ENCODE assay signal across 17 mouse cellular contexts in genomic region chr11:11841590-11841989, GRCm38 (mm10). TPM values are rescaled to one million over a fixed set of nuclear protein-coding genes. Genes with fewer than 3 reads are reported as not detected.
DNase-seq lines count a peak whose midpoint lies in the region; ATAC-seq and TF ChIP-seq lines count a peak whose summit lies in the region.
"Had no signal": no experiment of that assay in that cellular context is flagged by ENCODE, and none has a peak within 500 bp of the region (broad histone marks: within the 10 kb centered on the region; RNA-seq: fewer than 3 reads in every experiment).

No protein-coding gene starts in this region.

- H3K27me3 ChIP-seq in heart, embryonic 15.5 days = no peaks in the 10 kb centered on the region
- no peaks in the 10 kb centered on the region for H3K27me3 ChIP-seq in heart, adult 2 months (ENCODE audit: control insufficient read depth, insufficient read depth, low read length)
- H3K27me3 ChIP-seq in embryonic facial prominence, embryonic 10.5 days (replicated peaks; ENCODE audit: low read depth, poor library complexity, severe bottlenecking) = no peaks in the 10 kb centered on the region
- no peaks in the 10 kb centered on the region for H3K27me3 ChIP-seq in liver, embryonic 14.5 days (ENCODE audit: control insufficient read depth, insufficient read depth, low read length)
- H3K27me3 ChIP-seq: kidney, embryonic 15.5 days; limb, embryonic 13.5 days had no signal

- ATAC-seq in heart, embryonic 15.5 days (replicated peaks; ENCODE audit: insufficient number of reproducible peaks, insufficient read depth, low FRiP score, low read depth) = no peak
- ATAC-seq in liver, embryonic 14.5 days (ENCODE audit: insufficient read depth) = peak; percentile 82
- ATAC-seq: forebrain, embryonic 16.5 days; hindbrain, postnatal 0 days had no signal

- intact Hi-C loops in heart, adult 2 months (cut with DNase I) = loop anchor here (5.0 kb wide), 1 partner anchor 196 kb away; the partner anchor contains the start of gene Grb10

- no peak overlapping the region for H3K4me3 ChIP-seq in heart, embryonic 15.5 days
- no peak overlapping the region for H3K4me3 ChIP-seq in heart, adult 2 months
- no peak overlapping the region for H3K4me3 ChIP-seq in embryonic facial prominence, embryonic 10.5 days
- H3K4me3 ChIP-seq in liver, embryonic 14.5 days (ENCODE audit: insufficient read depth in 1 of 2, low read depth in 2 of 2, low read length in 2 of 2) = no peak overlapping the region
- H3K4me3 ChIP-seq: gastrocnemius, adult 2 months; kidney, embryonic 15.5 days; limb, embryonic 13.5 days had no signal

- H3K36me3 ChIP-seq in heart, embryonic 15.5 days = no peaks in the 10 kb centered on the region
- H3K36me3 ChIP-seq in heart, adult 2 months (ENCODE audit: control insufficient read depth, insufficient read depth, low read length) = no peaks in the 10 kb centered on the region
- H3K36me3 ChIP-seq in embryonic facial prominence, embryonic 10.5 days (replicated peaks) = no peaks in the 10 kb centered on the region
- H3K36me3 ChIP-seq in liver, embryonic 14.5 days (replicated peaks; ENCODE audit: control insufficient read depth, insufficient read depth, low read depth) = no peaks in the 10 kb centered on the region
- H3K36me3 ChIP-seq: kidney, embryonic 15.5 days; limb, embryonic 13.5 days had no signal

- H3K4me2 ChIP-seq in heart, embryonic 15.5 days = no peak overlapping the region
- H3K4me2 ChIP-seq in liver, embryonic 14.5 days (ENCODE audit: low read depth) = peak overlapping the region; percentile 64
- H3K4me2 ChIP-seq: kidney, embryonic 15.5 days; limb, embryonic 13.5 days had no signal

- 23% methylated on average over 4 of the region's 4 CpGs for WGBS in heart, embryonic 15.5 days
- WGBS in heart, adult 2 months = 38% methylated on average over 4 of the region's 4 CpGs
- WGBS in embryonic facial prominence, embryonic 10.5 days = 82% methylated on average over 4 of the region's 4 CpGs
- 7% methylated on average over 4 of the region's 4 CpGs for WGBS in liver, embryonic 14.5 days (ENCODE audit: insufficient replicate concordance)

- TF ChIP-seq EP300 in heart, adult 2 months (IDR thresholded peaks at IDR 0.05; ENCODE audit: insufficient read depth, low read depth, low read length) = no peak
- TF ChIP-seq EP300 in liver, embryonic 14.5 days (IDR thresholded peaks at IDR 0.05; ENCODE audit: low read depth) = peak; percentile 93

- no peaks in the 10 kb centered on the region for H3K79me2 ChIP-seq in heart, adult 2 months (replicated peaks; ENCODE audit: control insufficient read depth, insufficient read depth, low read length)

- TF ChIP-seq CTCF in heart, adult 2 months (IDR thresholded peaks at IDR 0.05) = no peak
- no peak for TF ChIP-seq CTCF in liver, embryonic 14.5 days (IDR thresholded peaks at IDR 0.05; ENCODE audit: low read depth)

- H3K4me1 ChIP-seq in heart, embryonic 15.5 days (replicated peaks) = peaks cover 54% of the 10 kb centered on the region
- peaks cover 11% of the 10 kb centered on the region for H3K4me1 ChIP-seq in heart, adult 2 months (ENCODE audit: control insufficient read depth, insufficient read depth, low read length)
- H3K4me1 ChIP-seq in embryonic facial prominence, embryonic 10.5 days = peaks cover 39% of the 10 kb centered on the region
- H3K4me1 ChIP-seq in liver, embryonic 14.5 days (replicated peaks; ENCODE audit: control insufficient read depth in 2 of 2, insufficient read depth in 2 of 2, low read length in 1 of 2) = peaks cover 69 to 74% of the 10 kb centered on the region in 2 experiments

- TF ChIP-seq POLR2A in heart, adult 2 months (IDR thresholded peaks at IDR 0.05; ENCODE audit: insufficient read depth, low read depth, low read length) = no peak

- peak overlapping the region; percentile 51 for H3K27ac ChIP-seq in heart, embryonic 15.5 days
- H3K27ac ChIP-seq in heart, adult 2 months = no peak overlapping the region
- H3K27ac ChIP-seq in embryonic facial prominence, embryonic 10.5 days (replicated peaks) = peak overlapping the region; percentile 49; the same call in 1 of the 2 replicates
- H3K27ac ChIP-seq in liver, embryonic 14.5 days = peak overlapping the region; percentile 93
- H3K27ac ChIP-seq: gastrocnemius, adult 2 months; hindbrain, postnatal 0 days; kidney, embryonic 15.5 days; limb, embryonic 13.5 days; macrophage had no signal

- H3K9ac ChIP-seq in heart, embryonic 15.5 days = no peak overlapping the region
- H3K9ac ChIP-seq in heart, adult 2 months (ENCODE audit: low read depth, low read length) = no peak overlapping the region
- peak overlapping the region; percentile 67 for H3K9ac ChIP-seq in liver, embryonic 14.5 days (replicated peaks)
- H3K9ac ChIP-seq: kidney, embryonic 15.5 days; limb, embryonic 13.5 days had no signal

- no peaks in the 10 kb centered on the region for H3K9me3 ChIP-seq in heart, embryonic 15.5 days (replicated peaks)
- H3K9me3 ChIP-seq in embryonic facial prominence, embryonic 10.5 days = no peaks in the 10 kb centered on the region
- no peaks in the 10 kb centered on the region for H3K9me3 ChIP-seq in liver, embryonic 14.5 days (ENCODE audit: control insufficient read depth, low read length)
- H3K9me3 ChIP-seq: kidney, embryonic 15.5 days; limb, embryonic 13.5 days had no signal

- no peak for DNase-seq in heart, adult 2 months
- peak; percentile 33 for DNase-seq in 416B (ENCODE audit: low read depth)
- DNase-seq in embryonic facial prominence, embryonic 10.5 days (ENCODE audit: low spot score) = no peak
- DNase-seq in liver, embryonic 14.5 days (ENCODE audit: low read depth in 3 of 3, low spot score in 3 of 3) = peak; percentile 64 to 75 (median 73)
- DNase-seq in left cerebral cortex, adult 8-10 months (ENCODE audit: low spot score in 2 of 2) = no peak
- DNase-seq in gastrocnemius, postnatal 10 days = no peak
- DNase-seq: cerebellum, adult 2 months; gastrocnemius, adult 2 months; heart, postnatal 4 days; midbrain, embryonic 14.5 days; thymus, postnatal 36 days had no signal

RNA-seq across cellular contexts. Expression of gene Fignl1, which starts 32.8 kb away (rescaled TPM):
- polyA plus RNA-seq in heart, embryonic 15.5 days (2015; fragmentation: Nextera tagmentation; extraction: Ambion mirVana) = 42.5 and 45.8 TPM in 2 replicates
- under 1 TPM; 0.21 to 0.30 TPM for total RNA-seq in heart, adult 2 months (2021)
- polyA plus RNA-seq in heart, adult 2 months (2012; rRNA removed) = 0.15 and 1.2 TPM in 2 replicates
- polyA plus RNA-seq in embryonic facial prominence, embryonic 10.5 days (2016; fragmentation: Nextera tagmentation; extraction: Ambion mirVana) = 105 and 112 TPM in 2 replicates
- polyA plus RNA-seq in liver, embryonic 14.5 days (2012; rRNA removed) = 23.2 and 32.2 TPM in 2 replicates
- polyA plus RNA-seq in liver, embryonic 14.5 days (2014; fragmentation: Nextera tagmentation; extraction: Ambion mirVana) = 102 and 110 TPM in 2 replicates
- under 1 TPM; 0.67 to 0.89 (median 0.85) TPM for total RNA-seq in left cerebral cortex, adult 8-10 months (2022)
- 1 to 10 TPM; 3.9 to 4.8 TPM for total RNA-seq in gastrocnemius, postnatal 10 days (2021)

RNA-seq across cellular contexts. Expression of gene Ddc, which starts 56.4 kb away (rescaled TPM):
- 92.1 and 115 TPM in 2 replicates for polyA plus RNA-seq in heart, embryonic 15.5 days (2015; fragmentation: Nextera tagmentation; extraction: Ambion mirVana)
- 1 to 10 TPM in 1 of 2 experiments, under 1 TPM in 1; 0.91 to 1.3 TPM for total RNA-seq in heart, adult 2 months (2021)
- polyA plus RNA-seq in heart, adult 2 months (2012; rRNA removed) = 2.3 and 4.4 TPM in 2 replicates
- 6.9 and 8.8 TPM in 2 replicates for polyA plus RNA-seq in embryonic facial prominence, embryonic 10.5 days (2016; fragmentation: Nextera tagmentation; extraction: Ambion mirVana)
- 3.0 and 4.3 TPM in 2 replicates for polyA plus RNA-seq in liver, embryonic 14.5 days (2012; rRNA removed)
- 7.4 and 8.2 TPM in 2 replicates for polyA plus RNA-seq in liver, embryonic 14.5 days (2014; fragmentation: Nextera tagmentation; extraction: Ambion mirVana)
- total RNA-seq in left cerebral cortex, adult 8-10 months (2022) = 1 to 10 TPM; 6.6 to 8.9 (median 7.8) TPM
- total RNA-seq in gastrocnemius, postnatal 10 days (2021) = 10 to 100 TPM; 38.1 to 45.7 TPM
- polyA plus RNA-seq: macrophage had no signal

Comparison
In these comparisons a context has a peak if more than half of its experiments do, and no peak if none do; other contexts are left out.
1. RNA of gene Fignl1, which starts 32.8 kb away (polyA plus RNA-seq): 105 to 112 TPM in embryonic facial prominence, embryonic 10.5 days, 23.2 to 110 TPM in liver, embryonic 14.5 days and 42.5 to 45.8 TPM in heart, embryonic 15.5 days; 0.15 to 1.2 TPM in heart, adult 2 months; every median in the first group is over 10 times any median in the second.
2. DNase-seq: peak in 416B (single experiment) and liver, embryonic 14.5 days (3 of 3); none in heart, adult 2 months (0 of 2), embryonic facial prominence, embryonic 10.5 days (single experiment), left cerebral cortex, adult 8-10 months (0 of 2) and gastrocnemius, postnatal 10 days (single experiment).